Mouse (Mus musculus): Measurements from ENCODE around the gene 1700025B11Rik.
A peak's percentile ranks its signal among the peaks of the same experiment; 100 is the strongest.
"Not testable (repeated sequence)": the region's sequence is repeated elsewhere in the genome, so short reads cannot be mapped to it uniquely, and the experiment has no call there.

The 1700025B11Rik gene

GRCm38 (mm10) chr15:77561792-77562191, at the start of gene 1700025B11Rik:
Gene 1700025B11Rik (minus strand): TSS chr15:77561892.
- no peak for DNase-seq (ENCODE audit: low spot score in 2 of 2)

- no peak for DNase-seq (ENCODE audit: low spot score in 2 of 2)
Observed at GRCm38 (mm10) chr15:77606069-77606468, 44.4 kb upstream of the 1700025B11Rik start.

- no peak for DNase-seq (ENCODE audit: low spot score in 2 of 2)
Observed at GRCm38 (mm10) chr15:77598958-77599357, 37.3 kb upstream of the 1700025B11Rik start, which contains the start of gene Gm36245. Gene Gm36245 (plus strand): TSS chr15:77599258.

- no peak for DNase-seq (ENCODE audit: low spot score in 2 of 2)
Observed at GRCm38 (mm10) chr15:77598429-77598828, 36.7 kb upstream of the 1700025B11Rik start.

GRCm38 (mm10) chr15:77595961-77596360, 34.3 kb upstream of the 1700025B11Rik start, which contains the start of gene Apol10b:
Gene Apol10b (minus strand): TSS chr15:77596125.
- no peak for DNase-seq (ENCODE audit: low spot score in 2 of 2)

GRCm38 (mm10) chr15:77593557-77593956, 31.9 kb upstream of the 1700025B11Rik start:
- DNase-seq (ENCODE audit: low spot score in 2 of 2) = no peak

- DNase-seq (ENCODE audit: low spot score in 2 of 2) = no peak
Observed at GRCm38 (mm10) chr15:77590881-77591280, 29.2 kb upstream of the 1700025B11Rik start.

- no peak for DNase-seq (ENCODE audit: low spot score in 2 of 2)
Observed at GRCm38 (mm10) chr15:77588981-77589380, 27.3 kb upstream of the 1700025B11Rik start.

GRCm38 (mm10) chr15:77587026-77587425, 25.3 kb upstream of the 1700025B11Rik start:
- DNase-seq (ENCODE audit: low spot score in 2 of 2) = no peak

GRCm38 (mm10) chr15:77581681-77582080, 20.0 kb upstream of the 1700025B11Rik start:
- DNase-seq (ENCODE audit: low spot score in 2 of 2) = no peak

GRCm38 (mm10) chr15:77579311-77579710, 17.6 kb upstream of the 1700025B11Rik start:
- DNase-seq (ENCODE audit: low spot score in 2 of 2) = no peak

GRCm38 (mm10) chr15:77578801-77579200, 17.1 kb upstream of the 1700025B11Rik start:
- no peak for DNase-seq (ENCODE audit: low spot score in 2 of 2)

GRCm38 (mm10) chr15:77563219-77563618, 1.5 kb upstream of the 1700025B11Rik start:
- no peak for DNase-seq (ENCODE audit: low spot score in 2 of 2)

GRCm38 (mm10) chr15:77539221-77539620, 22.5 kb downstream of the 1700025B11Rik start:
- not testable (repeated sequence) for DNase-seq (ENCODE audit: low spot score in 2 of 2)

- no peak for DNase-seq (ENCODE audit: low spot score in 2 of 2)
Observed at GRCm38 (mm10) chr15:77533216-77533615, 28.5 kb downstream of the 1700025B11Rik start, which contains the start of gene Apol7c. Gene Apol7c (minus strand): TSS chr15:77533316.

GRCm38 (mm10) chr15:77523186-77523843, 38.4 kb downstream of the 1700025B11Rik start:
- DNase-seq (ENCODE audit: low spot score in 2 of 2) = peak in 1 of 2 experiments; percentile 60

- not testable (repeated sequence) for DNase-seq (ENCODE audit: low spot score in 2 of 2)
Observed at GRCm38 (mm10) chr15:77520596-77520995, 41.1 kb downstream of the 1700025B11Rik start.
